Mouse (Mus musculus): ENCODE data around the gene Nkx2-9.

Nkx2-9 gene

GRCm38 (mm10) chr12:56612761-56613437, at the start of gene Nkx2-9:
Nkx2-9 (minus strand) TSS chr12:56613284.
- DNase-seq, result no peak

GRCm38 (mm10) chr12:56637181-56637566, 24.1 kb upstream of the Nkx2-9 start:
- DNase-seq, result peak; percentile 43

GRCm38 (mm10) chr12:56636534-56637180, 23.6 kb upstream of the Nkx2-9 start:
- no peak for DNase-seq

- no peak for DNase-seq
Observed at GRCm38 (mm10) chr12:56616088-56616487, 3.0 kb upstream of the Nkx2-9 start.

GRCm38 (mm10) chr12:56615391-56615790, 2.3 kb upstream of the Nkx2-9 start:
- DNase-seq, result no peak

GRCm38 (mm10) chr12:56614513-56614912, 1.4 kb upstream of the Nkx2-9 start:
- DNase-seq, result no peak

GRCm38 (mm10) chr12:56613916-56614510, 929 bp upstream of the Nkx2-9 start:
- DNase-seq, result no peak

- no peak for DNase-seq
Observed at GRCm38 (mm10) chr12:56613438-56613830, 350 bp upstream of the Nkx2-9 start.

GRCm38 (mm10) chr12:56612349-56612735, 742 bp downstream of the Nkx2-9 start:
- DNase-seq, result no peak

GRCm38 (mm10) chr12:56611504-56612348, 1.4 kb downstream of the Nkx2-9 start:
- no peak for DNase-seq

- DNase-seq, result no peak
Observed at GRCm38 (mm10) chr12:56610851-56611250, 2.2 kb downstream of the Nkx2-9 start.

- DNase-seq, result no peak
Observed at GRCm38 (mm10) chr12:56591722-56592121, 21.4 kb downstream of the Nkx2-9 start.

- no peak for DNase-seq
Observed at GRCm38 (mm10) chr12:56587830-56588229, 25.3 kb downstream of the Nkx2-9 start.

All from liver (tissue).